Mouse (Mus musculus) CH12.LX (cell line): ENCODE data around the gene Angel1. TPM values are rescaled to one million over a fixed set of nuclear protein-coding genes. Genes with fewer than 3 reads are reported as not detected.

ENCODE experiments used
- DNase-seq: peaks from one replicate; pipeline ENCODE4 v3.0.0-alpha.2; 2013; ENCODE audit errors: extremely low read depth
- H3K27ac ChIP-seq: 2 replicates; pipeline ENCODE4 v1.5.1; 2012; ENCODE audit warnings: low read depth, mild to moderate bottlenecking, control low read depth, moderate library complexity; ENCODE audit not compliant: insufficient read depth
- H3K27me3 ChIP-seq: replicated peaks from 2 replicates; pipeline ENCODE3; 2012; ENCODE audit warnings: inconsistent platforms
- H3K36me3 ChIP-seq, 2 experiments: replicated peaks in 1 of 2; 2 replicates each; pipeline versions ENCODE3 to v1.6.1; 2012; ENCODE audit warnings: inconsistent platforms in 1 of 2, low read length in 1 of 2, mild to moderate bottlenecking in 1 of 2, mixed read lengths in 1 of 2, moderate library complexity in 1 of 2; ENCODE audit not compliant: control insufficient read depth in 1 of 2, insufficient read depth in 1 of 2
- H3K4me1 ChIP-seq, 2 experiments: 2 replicates each; pipeline ENCODE4 v1.6.1; 2012; ENCODE audit warnings: inconsistent platforms in 1 of 2, moderate library complexity in 1 of 2; ENCODE audit not compliant: insufficient read depth in 2 of 2, control insufficient read depth in 1 of 2
- H3K4me2 ChIP-seq: 2 replicates; pipeline ENCODE4 v1.6.1; 2012; ENCODE audit warnings: low read depth, mild to moderate bottlenecking, control low read depth; ENCODE audit not compliant: poor library complexity, insufficient read depth, severe bottlenecking
- H3K4me3 ChIP-seq, 3 experiments: fragments of 150-350 bp in 1 of 3; sonication (generic) in 1 of 3; replicated peaks in 1 of 3; 2 replicates each; pipeline versions ENCODE3 to v1.5.1; 2011 to 2012; ENCODE audit warnings: low read depth in 2 of 3, low read length in 2 of 3, mild to moderate bottlenecking in 2 of 3, moderate library complexity in 2 of 3, control low read depth in 1 of 3, improper control_type of control experiment in 1 of 3, inconsistent platforms in 1 of 3, mixed read lengths in 1 of 3; ENCODE audit not compliant: poor library complexity in 1 of 3
- H3K79me2 ChIP-seq: replicated peaks from 2 replicates; pipeline ENCODE4 v1.6.1; 2012; ENCODE audit warnings: mild to moderate bottlenecking, moderate library complexity; ENCODE audit not compliant: control insufficient read depth, poor library complexity, insufficient read depth, severe bottlenecking; ENCODE audit errors: extremely low read depth
- H3K9ac ChIP-seq: 2 replicates; pipeline ENCODE4 v1.6.1; 2012; ENCODE audit warnings: low read depth, mild to moderate bottlenecking, control low read depth, moderate library complexity; ENCODE audit not compliant: insufficient read depth
- H3K9me3 ChIP-seq: replicated peaks from 2 replicates; pipeline ENCODE3; 2012; ENCODE audit warnings: low read length, inconsistent platforms, mixed read lengths
- BHLHE40 ChIP-seq: IDR thresholded peaks from 2 replicates; pipeline ENCODE4 v1.6.1; 2011; ENCODE audit warnings: mild to moderate bottlenecking, low read depth, low read length, improper control_type of control experiment
- CHD1 ChIP-seq: IDR thresholded peaks from 2 replicates; pipeline ENCODE4 v1.6.1; 2012; ENCODE audit warnings: low read depth, low read length, improper control_type of control experiment, inconsistent platforms
- CHD2 ChIP-seq: IDR thresholded peaks from 2 replicates; pipeline ENCODE4 v1.6.1; 2011; ENCODE audit warnings: low read length, improper control_type of control experiment
- CTCF ChIP-seq, 2 experiments: IDR thresholded peaks in 1 of 2; conservative IDR thresholded peaks in 1 of 2; 2 replicates each; pipeline ENCODE4 v1.5.1; 2011 to 2012; ENCODE audit warnings: low read depth in 2 of 2, low read length in 2 of 2, improper control_type of control experiment in 1 of 2, inconsistent platforms in 1 of 2, mild to moderate bottlenecking in 1 of 2, moderate library complexity in 1 of 2
- EP300 ChIP-seq: IDR thresholded peaks from 2 replicates; pipeline ENCODE4 v1.6.1; 2011; ENCODE audit warnings: low read length, improper control_type of control experiment
- ETS1 ChIP-seq: conservative IDR thresholded peaks from 2 replicates; pipeline ENCODE4 v1.6.1; 2012; ENCODE audit warnings: low read depth, mild to moderate bottlenecking, inconsistent platforms, low read length, improper control_type of control experiment, moderate library complexity
- JUN ChIP-seq: IDR thresholded peaks from 2 replicates; pipeline ENCODE4 v1.6.1; 2011; ENCODE audit warnings: low read depth, mild to moderate bottlenecking, low read length, improper control_type of control experiment, moderate library complexity; ENCODE audit not compliant: insufficient read depth
- JUND ChIP-seq: conservative IDR thresholded peaks from 2 replicates; pipeline ENCODE4 v1.6.1; 2011; ENCODE audit warnings: low read depth, low read length, improper control_type of control experiment
- MAZ ChIP-seq: IDR thresholded peaks from 2 replicates; pipeline ENCODE4 v1.6.1; 2012; ENCODE audit warnings: low read depth, mild to moderate bottlenecking, inconsistent platforms, low read length, improper control_type of control experiment, moderate library complexity
- POLR2A ChIP-seq: IDR thresholded peaks from 2 replicates; pipeline ENCODE4 v1.6.1; 2011; ENCODE audit warnings: low read depth, mild to moderate bottlenecking, improper control_type of control experiment, low read length
- RCOR1 ChIP-seq: conservative IDR thresholded peaks from 2 replicates; pipeline ENCODE4 v1.6.1; 2012; ENCODE audit warnings: low read depth, mild to moderate bottlenecking, inconsistent platforms, low read length, improper control_type of control experiment
- TCF12 ChIP-seq: IDR thresholded peaks from 2 replicates; pipeline ENCODE4 v1.6.1; 2014; ENCODE audit warnings: low read depth, mild to moderate bottlenecking, inconsistent platforms, low read length, improper control_type of control experiment
- USF2 ChIP-seq: conservative IDR thresholded peaks from 2 replicates; pipeline ENCODE4 v1.6.1; 2011; ENCODE audit warnings: low read depth, low read length, improper control_type of control experiment
- ZKSCAN1 ChIP-seq: IDR thresholded peaks from 2 replicates; pipeline ENCODE4 v1.6.1; 2012; ENCODE audit warnings: low read depth, inconsistent platforms, low read length, improper control_type of control experiment, borderline replicate concordance
- ZMIZ1 ChIP-seq: IDR thresholded peaks from 2 replicates; pipeline ENCODE4 v1.6.1; 2012; ENCODE audit warnings: low read depth, mild to moderate bottlenecking, inconsistent platforms, low read length, improper control_type of control experiment
- ZNF384 ChIP-seq: IDR thresholded peaks from 2 replicates; pipeline ENCODE4 v1.6.1; 2012; ENCODE audit warnings: low read depth, low read length, improper control_type of control experiment, inconsistent platforms
- dilution Hi-C: fragments of 300-500 bp; cut with MboI; formaldehyde crosslinking; loops from 2 replicates; pipeline ENCODE4 v1.14.3; 2020; ENCODE audit warnings: low sequenced_read_pairs; ENCODE audit not compliant: extremely low pct_unique_long_range_greater_than_20kb, extremely low pct_ligation_motif_present
- in situ Hi-C: fragments of 300-500 bp; cut with MboI; formaldehyde crosslinking; loops from 3 replicates; pipeline ENCODE4 v1.14.3; 2019; ENCODE audit warnings: low sequenced_read_pairs, low pct_ligation_motif_present, low pct_unique_long_range_greater_than_20kb, mixed read lengths
- polyA plus RNA-seq: library from polyadenylated mRNA; unstranded; fragments of >175 nt; gene quantifications from 2 replicates; pipeline ENCODE4 v1.2.1, GENCODE M21; 2012; ENCODE audit warnings: low read depth; ENCODE audit not compliant: insufficient read length
- total RNA-seq, 2 experiments: library from RNA; depleted of rRNA; stranded (reverse); fragments of 300-350 nt in 1 of 2; fragments of >200 nt in 1 of 2; gene quantifications; 2 replicates each; pipeline ENCODE4 v1.2.3; 2012 to 2014

Gene Angel1
- total and polyA plus RNA-seq, 3 experiments: 1.0 to 9.3 (median 2.9) TPM

GRCm38 (mm10) chr12:86775561-86776280 lies 49.5 kb upstream of the Angel1 start:
- no peaks in the 10 kb centered on the region for H3K36me3 ChIP-seq
- H3K79me2 ChIP-seq: no peaks in the 10 kb centered on the region
- H3K4me1 ChIP-seq: peaks cover 7 to 26% of the 10 kb centered on the region in 2 experiments; a peak in 3 of 4 replicates
- DNase-seq: no peak
- H3K27me3 ChIP-seq: no peaks in the 10 kb centered on the region
- dilution Hi-C loops (no loop called here), in situ Hi-C loops (loop anchor here (10.0 kb wide), 1 partner anchor 159 kb away; no protein-coding TSS in a partner anchor)
- H3K4me3 ChIP-seq: no peak overlapping the region
- H3K4me2 ChIP-seq: no peak overlapping the region
- TF ChIP-seq ZKSCAN1: no peak
- no peak for TF ChIP-seq ETS1
- no peak for TF ChIP-seq JUN
- TF ChIP-seq CHD2: no peak
- no peak for TF ChIP-seq CTCF (conservative IDR thresholded peaks at IDR 0.05 in 1 of 2, IDR thresholded peaks at IDR 0.05 in 1 of 2; ENCODE audit: low read depth in 2 of 2, low read length in 2 of 2)
- TF ChIP-seq CHD1: no peak
- TF ChIP-seq POLR2A: no peak
- no peak for TF ChIP-seq USF2
- no peak for TF ChIP-seq ZNF384
- no peak for TF ChIP-seq RCOR1
- TF ChIP-seq EP300: no peak
- TF ChIP-seq JUND: no peak
- H3K9me3 ChIP-seq: no peaks in the 10 kb centered on the region
- H3K27ac ChIP-seq: no peak overlapping the region
- no peak overlapping the region for H3K9ac ChIP-seq

GRCm38 (mm10) chr12:86772551-86772950 lies 46.3 kb upstream of the Angel1 start:
- dilution Hi-C loops (no loop called here), in situ Hi-C loops (loop anchor here (5.0 to 10.0 kb wide), 2 partner anchors 162 to 200 kb away; no protein-coding TSS in a partner anchor)
- H3K9ac ChIP-seq: no peak overlapping the region
- H3K36me3 ChIP-seq: no peaks in the 10 kb centered on the region
- H3K27me3 ChIP-seq: peaks cover 1% of the 10 kb centered on the region
- H3K4me1 ChIP-seq: peaks cover 5 to 32% of the 10 kb centered on the region in 2 experiments; a peak in 3 of 4 replicates
- H3K79me2 ChIP-seq: no peaks in the 10 kb centered on the region
- TF ChIP-seq CTCF (conservative IDR thresholded peaks at IDR 0.05 in 1 of 2, IDR thresholded peaks at IDR 0.05 in 1 of 2; ENCODE audit: low read depth in 2 of 2, low read length in 2 of 2): no peak
- no peak for TF ChIP-seq TCF12
- TF ChIP-seq MAZ: no peak
- TF ChIP-seq BHLHE40: no peak
- no peak for TF ChIP-seq ZMIZ1
- H3K4me2 ChIP-seq: no peak overlapping the region
- no peak overlapping the region for H3K4me3 ChIP-seq
- H3K9me3 ChIP-seq: no peaks in the 10 kb centered on the region
- no peak overlapping the region for H3K27ac ChIP-seq
- DNase-seq: no peak
